Mouse (Mus musculus) cerebellum, adult 9-10 months (tissue): ENCODE measurements at regions not wholly inside any gene's neighbourhood (a gene's known extent, or its start where the extent isn't known, plus 50 kb on each side); places are given as distances from the start of the nearest gene placed in this dataset.

ENCODE experiments used
- DNase-seq: peaks from one replicate; pipeline ENCODE4 v3.0.0; 2022

GRCm38 (mm10) chr3:12954480-12954879 is 1526.0 kb upstream of the Slc7a12 start:
- peak; percentile 61 for DNase-seq
